Mouse (Mus musculus): ENCODE results near the gene Lrrc46. TPM values are rescaled to one million over a fixed set of nuclear protein-coding genes. Genes with fewer than 3 reads are reported as not detected.

Lrrc46 gene
- polyA plus RNA-seq, 1 experiment, result 0.58 TPM

DNA sequence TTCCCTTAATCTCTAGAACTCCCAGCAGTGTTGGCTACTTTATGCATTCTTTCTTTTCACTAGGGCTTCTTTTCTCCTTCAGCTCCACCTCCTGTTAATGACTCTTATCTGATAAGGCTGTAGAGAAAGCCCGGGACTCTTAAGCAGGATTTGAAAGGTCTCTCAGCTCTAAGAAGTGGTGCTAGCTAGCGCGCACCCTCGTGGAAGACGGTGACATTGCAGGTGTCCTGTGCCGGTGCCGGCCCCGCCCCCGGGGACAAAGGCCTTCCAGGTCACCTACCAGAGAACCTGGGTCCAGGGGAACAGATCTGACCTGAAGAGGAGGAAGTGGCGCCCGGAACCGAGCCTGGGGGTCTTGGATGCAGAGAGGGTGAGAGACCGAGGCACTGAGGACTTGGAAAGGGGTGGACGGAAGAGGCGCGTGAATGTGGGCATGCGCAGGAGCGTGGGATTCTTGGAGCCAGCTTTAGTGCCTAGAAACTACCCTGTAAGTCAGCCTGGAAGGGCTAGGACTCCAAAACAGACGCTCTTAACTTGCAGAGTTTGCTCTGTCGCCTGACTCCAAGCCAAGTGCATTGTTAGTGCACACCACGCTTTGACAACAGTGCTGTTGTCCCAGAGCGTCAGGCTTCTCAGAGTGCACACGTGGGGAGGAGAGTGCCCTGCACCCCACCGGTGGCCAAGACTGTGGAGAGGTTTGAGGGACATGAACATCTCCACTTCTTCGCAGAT, 11.4 kb downstream of the Lrrc46 start, which contains the start of gene Scrn2:
Gene Scrn2 (plus strand): TSS at position 253 of the 732 bp plus-strand sequence.
- H3K4me1 ChIP-seq (replicated peaks; ENCODE audit: control insufficient read depth, insufficient read depth, low read length), result peaks cover 14% of the 10 kb centered on the region
- under 1% methylated on average over 25 of the region's 25 CpGs for WGBS

DNA sequence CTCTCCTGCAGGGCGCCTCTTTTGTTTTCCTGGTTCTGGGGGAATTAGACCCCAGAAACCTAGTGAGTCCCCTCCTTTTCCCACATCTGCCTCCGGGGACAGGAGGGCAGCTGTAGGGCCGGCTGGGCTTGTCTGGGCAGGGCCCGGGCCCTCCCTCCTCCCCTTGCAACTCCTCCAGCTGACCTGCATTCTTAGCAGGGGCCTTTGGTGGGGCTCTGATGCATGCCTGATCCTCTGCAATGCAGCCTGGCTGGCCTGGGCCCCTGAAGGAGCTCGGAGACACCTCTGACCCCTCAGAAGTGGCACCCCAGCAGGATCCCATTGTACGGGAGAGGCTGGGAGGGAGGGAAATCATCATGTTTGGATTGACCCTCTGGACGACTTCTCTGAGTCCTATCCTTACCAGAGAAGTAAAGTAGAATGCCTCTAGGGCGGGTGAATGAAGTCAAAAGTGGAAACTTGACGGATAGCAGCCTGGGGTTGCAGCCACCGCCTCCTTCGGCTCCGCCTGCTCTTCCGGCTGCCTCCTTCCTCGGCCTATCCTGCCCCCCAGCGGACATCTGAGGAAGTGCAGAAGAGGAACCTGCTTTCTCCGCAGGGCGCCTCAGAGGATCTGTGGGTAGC, 15.4 kb downstream of the Lrrc46 start:
- Histone ChIP-seq H3K27me3 (ENCODE audit: control insufficient read depth, insufficient read depth, low read length) (no peaks in the 10 kb centered on the region; the same call in 1 of the 2 replicates), H3K36me3 (ENCODE audit: control insufficient read depth, insufficient read depth, low read length) (no peaks in the 10 kb centered on the region), H3K27ac (ENCODE audit: control insufficient read depth, insufficient read depth, low read length) (peak overlapping the region; percentile 10; the same call in 1 of the 2 replicates), H3K4me3 (ENCODE audit: control insufficient read depth, insufficient read depth, low read length) (no peak overlapping the region), H3K4me1 (replicated peaks; ENCODE audit: control insufficient read depth, insufficient read depth, low read length) (peaks cover 30% of the 10 kb centered on the region)
- WGBS, result 16% methylated on average over 17 of the region's 17 CpGs
- peak; percentile 95 for DNase-seq
- peak; percentile 96 for TF ChIP-seq CTCF (IDR thresholded peaks at IDR 0.05; ENCODE audit: borderline replicate concordance, control insufficient read depth, extremely low read depth, insufficient read depth, low read length, poor library complexity)
- no peak for TF ChIP-seq POLR2A (IDR thresholded peaks at IDR 0.05; ENCODE audit: control insufficient read depth, extremely low read depth, insufficient read depth, low read length, poor library complexity)

More for the DNA sequence above, 11.4 kb downstream of the Lrrc46 start, which contains the start of gene Scrn2:
- Histone ChIP-seq H3K4me3 (ENCODE audit: control insufficient read depth, insufficient read depth, low read length) (peak within 1 kb of the TSS; percentile 65), H3K36me3 (ENCODE audit: control insufficient read depth, insufficient read depth, low read length) (no peaks in the 10 kb centered on the region), H3K27me3 (ENCODE audit: control insufficient read depth, insufficient read depth, low read length) (no peaks in the 10 kb centered on the region), H3K27ac (ENCODE audit: control insufficient read depth, insufficient read depth, low read length) (no peak within 1 kb of the TSS)
- DNase-seq, result peak; percentile 81
- TF ChIP-seq POLR2A (IDR thresholded peaks at IDR 0.05; ENCODE audit: control insufficient read depth, extremely low read depth, insufficient read depth, low read length, poor library complexity) (no peak), CTCF (IDR thresholded peaks at IDR 0.05; ENCODE audit: borderline replicate concordance, control insufficient read depth, extremely low read depth, insufficient read depth, low read length, poor library complexity) (peak; percentile 95)

- DNase-seq, result no peak
- WGBS, result 88% methylated on average over 10 of the region's 10 CpGs
- peaks cover 4% of the 10 kb centered on the region for H3K27me3 ChIP-seq (ENCODE audit: control insufficient read depth, insufficient read depth, low read length)
- no peak overlapping the region for H3K27ac ChIP-seq (ENCODE audit: control insufficient read depth, insufficient read depth, low read length)
- peaks cover 21% of the 10 kb centered on the region for H3K4me1 ChIP-seq (replicated peaks; ENCODE audit: control insufficient read depth, insufficient read depth, low read length)
- no peak overlapping the region for H3K4me3 ChIP-seq (ENCODE audit: control insufficient read depth, insufficient read depth, low read length)
- H3K36me3 ChIP-seq (ENCODE audit: control insufficient read depth, insufficient read depth, low read length), result no peaks in the 10 kb centered on the region
- no peak for TF ChIP-seq POLR2A (IDR thresholded peaks at IDR 0.05; ENCODE audit: control insufficient read depth, extremely low read depth, insufficient read depth, low read length, poor library complexity)
- no peak for TF ChIP-seq CTCF (IDR thresholded peaks at IDR 0.05; ENCODE audit: borderline replicate concordance, control insufficient read depth, extremely low read depth, insufficient read depth, low read length, poor library complexity)
These were observed 16.2 kb downstream of the Lrrc46 start for GRCm38 (mm10) chr11:97024977-97025376.

GRCm38 (mm10) chr11:97021873-97022484, 19.2 kb downstream of the Lrrc46 start:
- Histone ChIP-seq H3K27me3 (ENCODE audit: control insufficient read depth, insufficient read depth, low read length) (peaks cover 25% of the 10 kb centered on the region), H3K27ac (ENCODE audit: control insufficient read depth, insufficient read depth, low read length) (no peak overlapping the region), H3K4me1 (replicated peaks; ENCODE audit: control insufficient read depth, insufficient read depth, low read length) (peaks cover 43% of the 10 kb centered on the region), H3K36me3 (ENCODE audit: control insufficient read depth, insufficient read depth, low read length) (no peaks in the 10 kb centered on the region), H3K4me3 (ENCODE audit: control insufficient read depth, insufficient read depth, low read length) (peak overlapping the region; percentile 56)
- TF ChIP-seq POLR2A (IDR thresholded peaks at IDR 0.05; ENCODE audit: control insufficient read depth, extremely low read depth, insufficient read depth, low read length, poor library complexity) (0 out of 2 replicates have a peak, but pooled peaks have one; percentile 25), CTCF (IDR thresholded peaks at IDR 0.05; ENCODE audit: borderline replicate concordance, control insufficient read depth, extremely low read depth, insufficient read depth, low read length, poor library complexity) (peak; percentile 73)
- peak; percentile 90 for DNase-seq
- 1% methylated on average over 50 of the region's 50 CpGs for WGBS

GRCm38 (mm10) chr11:97021121-97021765, 20.0 kb downstream of the Lrrc46 start:
- TF ChIP-seq POLR2A (IDR thresholded peaks at IDR 0.05; ENCODE audit: control insufficient read depth, extremely low read depth, insufficient read depth, low read length, poor library complexity) (no peak), CTCF (IDR thresholded peaks at IDR 0.05; ENCODE audit: borderline replicate concordance, control insufficient read depth, extremely low read depth, insufficient read depth, low read length, poor library complexity) (no peak)
- H3K4me1 ChIP-seq (replicated peaks; ENCODE audit: control insufficient read depth, insufficient read depth, low read length), result peaks cover 43% of the 10 kb centered on the region
- 7% methylated on average over 27 of the region's 27 CpGs for WGBS
- no peaks in the 10 kb centered on the region for H3K36me3 ChIP-seq (ENCODE audit: control insufficient read depth, insufficient read depth, low read length)
- H3K27ac ChIP-seq (ENCODE audit: control insufficient read depth, insufficient read depth, low read length), result no peak overlapping the region
- H3K27me3 ChIP-seq (ENCODE audit: control insufficient read depth, insufficient read depth, low read length), result peaks cover 25% of the 10 kb centered on the region
- H3K4me3 ChIP-seq (ENCODE audit: control insufficient read depth, insufficient read depth, low read length), result peak overlapping the region; percentile 56
- DNase-seq, result peak; percentile 31

DNA sequence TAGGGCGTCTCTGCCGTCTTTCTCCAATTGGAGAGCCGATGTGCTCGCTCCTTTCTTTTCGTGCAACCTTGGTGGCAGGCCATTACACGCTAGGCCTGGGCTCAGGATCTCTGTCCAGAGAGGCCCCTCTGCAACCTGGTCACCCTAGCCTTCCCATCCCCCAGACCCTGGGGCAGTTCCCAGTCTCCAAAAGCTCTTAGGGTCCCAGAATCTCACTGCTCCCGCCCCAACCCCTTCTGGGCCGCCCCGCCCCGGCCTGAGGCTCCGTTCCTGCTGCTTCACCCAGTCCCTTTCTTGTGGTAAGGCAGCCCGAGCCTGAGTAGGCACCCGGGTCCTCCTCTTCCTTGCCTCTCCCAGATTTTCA, 21.9 kb downstream of the Lrrc46 start:
- Histone ChIP-seq H3K27ac (ENCODE audit: control insufficient read depth, insufficient read depth, low read length) (no peak overlapping the region), H3K4me1 (replicated peaks; ENCODE audit: control insufficient read depth, insufficient read depth, low read length) (peaks cover 38% of the 10 kb centered on the region), H3K4me3 (ENCODE audit: control insufficient read depth, insufficient read depth, low read length) (peak overlapping the region; percentile 34), H3K27me3 (ENCODE audit: control insufficient read depth, insufficient read depth, low read length) (peaks cover 32% of the 10 kb centered on the region), H3K36me3 (ENCODE audit: control insufficient read depth, insufficient read depth, low read length) (no peaks in the 10 kb centered on the region)
- DNase-seq, result no peak
- TF ChIP-seq POLR2A (IDR thresholded peaks at IDR 0.05; ENCODE audit: control insufficient read depth, extremely low read depth, insufficient read depth, low read length, poor library complexity) (no peak), CTCF (IDR thresholded peaks at IDR 0.05; ENCODE audit: borderline replicate concordance, control insufficient read depth, extremely low read depth, insufficient read depth, low read length, poor library complexity) (no peak)
- 14% methylated on average over 13 of the region's 13 CpGs for WGBS

Measured in thymus, adult 2 months (tissue).